Mouse (Mus musculus) hematopoietic multipotent progenitor cell, adult 10-12 weeks (in vitro differentiated cells): ENCODE results near the gene Gxylt2. TPM values are rescaled to one million over a fixed set of nuclear protein-coding genes. Genes with fewer than 3 reads are reported as not detected.

Experiments
- polyA plus RNA-seq: library from polyadenylated mRNA; stranded (reverse); fragments of >175 nt; gene quantifications from 2 replicates; pipeline ENCODE4 v1.2.3, GENCODE M21; 2012; ENCODE audit warnings: low replicate concordance

Gene Gxylt2
- not detected in 2 replicates for polyA plus RNA-seq

GRCm38 (mm10) chr6:100704574-100705365 is at the start of gene Gxylt2:
Gxylt2 (plus strand) TSS chr6:100704734.

GRCm38 (mm10) chr6:100670880-100671344 is 33.6 kb upstream of the Gxylt2 start, which contains the start of gene Shq1:
Shq1 (minus strand) TSS chr6:100671157.

DNA sequence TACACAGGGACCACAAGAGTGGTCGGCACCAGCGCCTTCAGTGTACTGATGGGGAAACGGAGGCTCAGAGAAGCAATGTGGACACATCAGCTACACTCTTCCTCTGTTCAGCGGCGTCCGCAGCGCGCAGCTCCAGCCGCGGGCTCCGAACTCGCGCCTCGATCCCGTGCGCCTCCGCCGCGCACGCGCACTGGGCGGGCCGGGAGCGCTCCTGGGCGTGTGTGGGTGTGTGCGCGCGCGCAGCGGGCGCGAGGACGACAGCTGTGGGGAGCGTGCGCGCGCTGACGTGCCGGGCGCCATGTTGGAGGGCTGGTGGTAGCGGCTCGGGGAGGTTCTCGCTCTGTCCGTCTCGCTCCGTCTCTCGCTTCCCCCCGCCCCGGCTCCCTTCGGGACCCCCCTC is 128.8 kb downstream of the Gxylt2 start, which contains the start of gene Ppp4r2:
Gene Ppp4r2, plus strand, starts transcription at position 268 of the 400 bp plus-strand sequence.

Other genes with a start within 250 kb of the Gxylt2 start
- gene Shq1, start 33.6 kb upstream of the Gxylt2 start, polyA plus RNA-seq: 3.8 and 6.3 TPM in 2 replicates
- gene Ppp4r2, start 128.9 kb downstream of the Gxylt2 start, polyA plus RNA-seq: 4.7 and 55.6 TPM in 2 replicates